ENCODE assay signal across 23 mouse cellular contexts in the genomic region with DNA sequence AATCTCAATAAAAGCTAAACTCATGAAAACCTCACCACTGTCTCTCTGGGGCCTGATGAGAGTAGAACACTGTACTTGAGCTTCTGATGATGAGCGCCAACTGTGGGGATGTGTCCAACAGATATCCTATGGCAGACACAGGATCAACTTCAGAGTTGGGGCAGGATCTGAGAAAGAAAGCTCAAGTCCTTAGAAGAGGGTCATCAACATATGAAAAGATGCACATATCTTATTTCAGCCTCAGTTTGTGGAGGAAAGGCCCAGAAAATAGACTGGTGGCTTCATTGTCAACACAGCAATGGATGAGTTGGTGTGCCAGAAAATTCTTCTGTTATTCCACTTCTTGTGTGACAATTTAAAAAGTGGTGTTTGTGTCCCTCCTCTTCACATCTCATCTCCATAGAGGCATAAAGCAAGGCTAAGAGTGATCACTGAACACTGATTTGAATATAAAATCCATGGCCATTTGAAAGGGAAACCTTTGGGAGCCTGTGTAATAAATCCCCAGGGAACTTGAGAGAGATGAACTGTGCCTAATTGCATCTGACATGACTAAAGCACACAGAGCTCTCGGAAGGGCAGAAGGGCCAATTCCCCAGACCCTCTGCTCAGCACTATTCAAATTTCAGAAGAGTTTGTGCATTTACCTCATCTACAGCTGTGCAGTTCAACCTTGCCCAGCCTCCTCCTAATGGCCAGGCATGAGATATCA.
A peak's percentile ranks its signal among the peaks of the same experiment; 100 is the strongest.
DNase-seq lines count a peak whose midpoint lies in the region; ATAC-seq lines count a peak whose summit lies in the region.
"Had no signal": no experiment of that assay in that cellular context is flagged by ENCODE, and none has a peak within 500 bp of the region (broad histone marks: within the 10 kb centered on the region; RNA-seq: fewer than 3 reads in every experiment).

No protein-coding gene starts in this region.

- DNase-seq in embryo, embryonic 10 days (ENCODE audit: low spot score) = peak; percentile 46
- DNase-seq in embryo, embryonic 9.5 days (ENCODE audit: extremely low spot score) = no peak
- DNase-seq in retina, postnatal 7 days (ENCODE audit: low read depth, low spot score) = peak; percentile 2
- no peak for DNase-seq in spleen, adult 18-20 months
- no peak for DNase-seq in frontal cortex, postnatal 10 days (ENCODE audit: low spot score in 2 of 2)
- DNase-seq: cerebellum, adult 9-10 months; forebrain, postnatal 0 days; gastrocnemius, adult 2 months; heart, postnatal 10 days; kidney, adult 11 months; kidney, postnatal 10 days; lung, embryonic 14.5 days; lung, postnatal 36 days; right cerebral cortex, postnatal 25 days had no signal

- H3K27ac ChIP-seq in neural tube, embryonic 12.5 days = no peak overlapping the region
- H3K27ac ChIP-seq in neural tube, embryonic 15.5 days (replicated peaks) = no peak overlapping the region
- no peak overlapping the region for H3K27ac ChIP-seq in midbrain, embryonic 13.5 days
- H3K27ac ChIP-seq: gastrocnemius, adult 2 months; hindbrain, embryonic 15.5 days; limb, embryonic 12.5 days; liver, embryonic 12.5 days; neural tube, embryonic 13.5 days had no signal

- H3K27me3 ChIP-seq in neural tube, embryonic 12.5 days (replicated peaks) = no peaks in the 10 kb centered on the region
- no peaks in the 10 kb centered on the region for H3K27me3 ChIP-seq in neural tube, embryonic 15.5 days (replicated peaks)
- no peaks in the 10 kb centered on the region for H3K27me3 ChIP-seq in midbrain, embryonic 13.5 days
- H3K27me3 ChIP-seq: CH12.LX; hindbrain, embryonic 15.5 days; limb, embryonic 12.5 days; liver, embryonic 12.5 days; neural tube, embryonic 13.5 days had no signal

- ATAC-seq in neural tube, embryonic 12.5 days (ENCODE audit: low FRiP score, low read depth) = peak; percentile 60; the same call in 1 of the 2 replicates
- no peak for ATAC-seq in neural tube, embryonic 15.5 days (ENCODE audit: low FRiP score)
- peak; percentile 92 for ATAC-seq in midbrain, embryonic 13.5 days
- ATAC-seq: forebrain, postnatal 0 days; liver, embryonic 12.5 days had no signal

- H3K9me3 ChIP-seq in neural tube, embryonic 12.5 days = no peaks in the 10 kb centered on the region
- no peaks in the 10 kb centered on the region for H3K9me3 ChIP-seq in neural tube, embryonic 15.5 days (replicated peaks)
- no peaks in the 10 kb centered on the region for H3K9me3 ChIP-seq in midbrain, embryonic 13.5 days
- H3K9me3 ChIP-seq: hindbrain, embryonic 15.5 days; limb, embryonic 12.5 days; liver, embryonic 12.5 days; neural tube, embryonic 13.5 days had no signal

- 41% methylated on average over 2 of the region's 2 CpGs for WGBS in neural tube, embryonic 12.5 days
- WGBS in neural tube, embryonic 15.5 days = 55% methylated on average over 2 of the region's 2 CpGs
- WGBS in midbrain, embryonic 13.5 days = 38% methylated on average over 2 of the region's 2 CpGs

- 0 out of 2 replicates have a peak, but pooled peaks cover 5% of the 10 kb centered on the region for H3K4me1 ChIP-seq in neural tube, embryonic 12.5 days
- H3K4me1 ChIP-seq in neural tube, embryonic 15.5 days = no peaks in the 10 kb centered on the region
- H3K4me1 ChIP-seq in midbrain, embryonic 13.5 days (replicated peaks) = peaks cover 19% of the 10 kb centered on the region
- H3K4me1 ChIP-seq: hindbrain, embryonic 15.5 days; limb, embryonic 12.5 days; liver, embryonic 12.5 days had no signal

- H3K36me3 ChIP-seq in neural tube, embryonic 12.5 days = no peaks in the 10 kb centered on the region
- H3K36me3 ChIP-seq in neural tube, embryonic 15.5 days = no peaks in the 10 kb centered on the region
- H3K36me3 ChIP-seq in midbrain, embryonic 13.5 days = no peaks in the 10 kb centered on the region
- H3K36me3 ChIP-seq: hindbrain, embryonic 15.5 days; limb, embryonic 12.5 days; liver, embryonic 12.5 days; neural tube, embryonic 13.5 days had no signal

- no peak overlapping the region for H3K4me3 ChIP-seq in neural tube, embryonic 12.5 days
- H3K4me3 ChIP-seq in neural tube, embryonic 15.5 days (replicated peaks) = no peak overlapping the region
- H3K4me3 ChIP-seq in midbrain, embryonic 13.5 days (replicated peaks) = no peak overlapping the region
- H3K4me3 ChIP-seq: gastrocnemius, adult 2 months; hindbrain, embryonic 15.5 days; limb, embryonic 12.5 days; liver, embryonic 12.5 days; neural tube, embryonic 13.5 days had no signal

- no peak overlapping the region for H3K9ac ChIP-seq in neural tube, embryonic 12.5 days
- no peak overlapping the region for H3K9ac ChIP-seq in neural tube, embryonic 15.5 days (replicated peaks)
- H3K9ac ChIP-seq in midbrain, embryonic 13.5 days (replicated peaks) = no peak overlapping the region
- H3K9ac ChIP-seq: forebrain, postnatal 0 days; hindbrain, embryonic 15.5 days; limb, embryonic 12.5 days; liver, embryonic 12.5 days; lung, embryonic 14.5 days; neural tube, embryonic 13.5 days had no signal

- H3K4me2 ChIP-seq in neural tube, embryonic 12.5 days (replicated peaks) = no peak overlapping the region
- H3K4me2 ChIP-seq in neural tube, embryonic 15.5 days = no peak overlapping the region
- H3K4me2 ChIP-seq in midbrain, embryonic 13.5 days (replicated peaks) = no peak overlapping the region
- H3K4me2 ChIP-seq: heart, embryonic 11.5 days; hindbrain, embryonic 15.5 days; limb, embryonic 12.5 days; liver, embryonic 12.5 days; lung, embryonic 14.5 days; neural tube, embryonic 13.5 days had no signal

Comparison
In these comparisons a context has a peak if more than half of its experiments do, and no peak if none do; other contexts are left out.
1. DNase-seq: peak in embryo, embryonic 10 days (single experiment) and retina, postnatal 7 days (single experiment); none in embryo, embryonic 9.5 days (single experiment), spleen, adult 18-20 months (0 of 2) and frontal cortex, postnatal 10 days (0 of 2).